Mouse (Mus musculus): ENCODE data around the gene Prpf8.

DNA sequence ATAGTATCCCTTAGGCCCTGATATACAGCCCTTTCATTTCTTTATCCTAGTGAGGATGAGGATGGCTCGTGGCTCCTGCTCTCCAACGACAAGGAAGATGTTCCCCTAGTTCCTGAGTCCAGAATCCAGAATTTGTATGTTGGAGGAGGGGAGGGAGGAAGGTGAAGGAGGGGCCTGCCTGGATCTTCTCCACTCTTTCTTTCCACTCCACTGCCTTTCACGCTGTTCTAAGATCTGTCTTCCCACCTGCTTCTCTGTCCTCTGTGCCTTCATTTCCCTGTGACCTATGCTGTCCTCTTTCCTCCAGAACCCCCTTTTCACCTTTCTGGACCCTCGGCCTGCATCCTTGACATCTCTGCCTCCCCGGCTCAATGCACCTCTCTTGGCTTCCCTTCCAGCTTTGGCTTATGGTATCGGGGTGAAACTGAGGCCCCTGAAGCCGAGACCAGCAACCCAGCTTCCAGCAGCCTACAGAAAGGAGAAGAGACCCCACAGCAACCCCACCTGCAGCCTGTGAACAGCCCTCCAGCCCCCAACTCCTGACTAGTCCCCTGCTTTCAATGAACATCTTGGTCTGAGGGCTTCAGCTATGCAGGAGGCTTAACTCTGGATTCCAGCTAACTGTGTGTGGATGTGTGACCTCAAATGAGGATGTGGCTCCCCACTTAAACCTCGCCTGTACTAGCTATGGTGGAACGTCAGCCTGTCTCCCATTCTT is 25.8 kb downstream of the Prpf8 start:
- no peak for TF ChIP-seq CTCF (IDR thresholded peaks at IDR 0.05; ENCODE audit: insufficient read depth, low read length)
- TF ChIP-seq POLR2A (IDR thresholded peaks at IDR 0.05; ENCODE audit: borderline replicate concordance, extremely low read depth, low read depth, low read length) = no peak
